Mouse (Mus musculus): ENCODE measurements around the gene Tent5c.

GRCm38 (mm10) chr3:100503882-100504281 lies 14.8 kb upstream of the Tent5c start:
- TF ChIP-seq CTCF (IDR thresholded peaks at IDR 0.05; ENCODE audit: borderline replicate concordance, insufficient read depth, low read length) (no peak), POLR2A (IDR thresholded peaks at IDR 0.05; ENCODE audit: low read depth, low read length) (no peak)

Measured in embryonic fibroblast, embryonic 13.5 days (primary cell).